Mouse (Mus musculus): ENCODE results near the gene Dph5. TPM values are rescaled to one million over a fixed set of nuclear protein-coding genes. Genes with fewer than 3 reads are reported as not detected.

Gene Dph5
- polyA plus RNA-seq, 1 experiment from 2014 or later: 28.5 TPM

Small RNAs within 50 kb of the gene (microRNA-seq; reads per million reads assigned to microRNA genes)
- gene Mir669n: not detected

Other genes with a start within 250 kb of the Dph5 start
- gene S1pr1, start 172.8 kb upstream of the Dph5 start, polyA plus RNA-seq (2015; fragmentation: Nextera tagmentation; extraction: Ambion mirVana): 25.4 and 26.0 TPM in 2 replicates
- gene Slc30a7, start 119.6 kb downstream of the Dph5 start, polyA plus RNA-seq (2015; fragmentation: Nextera tagmentation; extraction: Ambion mirVana): 15.0 and 18.9 TPM in 2 replicates
- 33.0 and 36.1 TPM in 2 replicates for gene Extl2, start 119.6 kb downstream of the Dph5 start, polyA plus RNA-seq (2015; fragmentation: Nextera tagmentation; extraction: Ambion mirVana)
- 27.9 and 37.4 TPM in 2 replicates for gene Vcam1, start 241.9 kb downstream of the Dph5 start, polyA plus RNA-seq (2015; fragmentation: Nextera tagmentation; extraction: Ambion mirVana)

Data from neural tube, embryonic 13.5 days (tissue).